Mouse (Mus musculus) E14TG2a.4 (cell line): ENCODE data around the gene Slc43a3.

Source experiments
- CTCF ChIP-seq: conservative IDR thresholded peaks from 2 replicates; pipeline ENCODE4 v1.5.1; 2014; ENCODE audit warnings: low read length
- NANOG ChIP-seq: IDR thresholded peaks from 2 replicates; pipeline ENCODE4 v1.6.1; 2014; ENCODE audit warnings: borderline replicate concordance, low read length, mixed read lengths
- POU5F1 ChIP-seq: IDR thresholded peaks from 2 replicates; pipeline ENCODE4 v1.6.1; 2014; ENCODE audit warnings: low read length, borderline replicate concordance

DNA sequence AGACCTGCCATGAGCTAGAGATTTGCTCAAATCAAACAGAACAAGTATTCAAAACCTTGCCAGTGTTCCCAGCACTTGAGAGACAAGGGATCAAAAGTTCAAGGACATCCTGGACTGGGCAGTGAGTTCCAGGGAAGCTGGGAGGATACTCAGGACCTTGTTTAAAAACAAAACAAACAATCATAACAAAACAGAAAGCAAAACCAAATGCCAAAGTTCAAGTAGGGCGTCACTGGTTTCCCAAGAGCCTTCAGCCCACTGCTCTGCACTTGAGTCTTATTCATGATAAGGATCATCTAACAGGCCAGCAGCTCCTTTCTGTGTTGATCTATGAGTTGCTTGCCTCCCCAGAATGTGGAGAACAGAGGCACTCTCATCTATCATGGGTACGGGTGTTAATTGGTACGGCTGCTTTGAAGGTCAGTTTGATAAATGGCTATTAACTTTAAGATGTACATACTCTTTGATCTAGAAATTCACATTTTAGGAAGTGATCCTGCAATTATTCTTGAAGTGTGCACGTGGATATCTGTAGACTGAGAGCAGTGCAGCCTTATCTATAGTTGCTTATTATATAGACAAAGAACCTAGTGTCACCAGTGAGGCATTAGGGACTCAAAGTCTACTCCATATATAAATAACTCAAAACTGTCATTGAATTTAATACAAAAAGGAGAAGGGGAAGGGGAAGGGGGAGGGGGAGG lies 40.7 kb upstream of the Slc43a3 start:
- TF ChIP-seq CTCF (no peak), NANOG (no peak), POU5F1 (no peak)
